Mouse (Mus musculus) limb, embryonic 14.5 days (tissue): Measurements from ENCODE around the gene Npepl1. TPM values are rescaled to one million over a fixed set of nuclear protein-coding genes. Genes with fewer than 3 reads are reported as not detected.

Experiments used
- ATAC-seq: fragments of 200-750 bp; cut with Nextera tagmentation; 2 replicates; pipeline ENCODE4 v1.8.0; 2017; ENCODE audit warnings: low read depth, moderate number of reproducible peaks, moderate TSS enrichment; ENCODE audit not compliant: low FRiP score
- DNase-seq: peaks from one replicate; pipeline ENCODE4 v3.0.0-alpha.2; 2015; ENCODE audit warnings: low spot score
- H3K27ac ChIP-seq: fragments of 300-500 bp; sonication (generic); replicated peaks from 2 replicates; pipeline ENCODE4 v1.5.1; 2014; ENCODE audit warnings: low read depth, mild to moderate bottlenecking, low read length, moderate library complexity, mixed read lengths
- H3K27me3 ChIP-seq: fragments of 300-500 bp; sonication (generic); 2 replicates; pipeline ENCODE4 v1.6.1; 2014; ENCODE audit warnings: low read length, mixed read lengths; ENCODE audit not compliant: control insufficient read depth, insufficient read depth
- H3K36me3 ChIP-seq: fragments of 300-500 bp; sonication (generic); 2 replicates; pipeline ENCODE4 v1.6.1; 2014; ENCODE audit warnings: mild to moderate bottlenecking, low read length, moderate library complexity, mixed read lengths; ENCODE audit not compliant: control insufficient read depth, insufficient read depth
- H3K4me1 ChIP-seq: fragments of 300-500 bp; sonication (generic); 2 replicates; pipeline ENCODE4 v1.6.1; 2014; ENCODE audit warnings: antibody characterized with exemption, low read length, mixed read lengths; ENCODE audit not compliant: control insufficient read depth, insufficient read depth
- H3K4me2 ChIP-seq: fragments of 300-500 bp; sonication (generic); replicated peaks from 2 replicates; pipeline ENCODE4 v1.6.1; 2014; ENCODE audit warnings: low read depth, mild to moderate bottlenecking, low read length, moderate library complexity; ENCODE audit not compliant: severe bottlenecking
- H3K4me3 ChIP-seq: fragments of 300-500 bp; sonication (generic); replicated peaks from 2 replicates; pipeline ENCODE4 v1.5.1; 2014; ENCODE audit warnings: low read length
- H3K9ac ChIP-seq: fragments of 300-500 bp; sonication (generic); 2 replicates; pipeline ENCODE4 v1.6.1; 2014; ENCODE audit warnings: mild to moderate bottlenecking, low read depth, low read length, moderate library complexity; ENCODE audit not compliant: severe bottlenecking
- H3K9me3 ChIP-seq: fragments of 300-500 bp; sonication (generic); 2 replicates; pipeline ENCODE4 v1.6.1; 2016; ENCODE audit warnings: low read length; ENCODE audit not compliant: control insufficient read depth
- POLR2A ChIP-seq: fragments of 200-500 bp; IDR thresholded peaks from 2 replicates; pipeline ENCODE4 v1.8.0; 2012; ENCODE audit warnings: inconsistent platforms, mild to moderate bottlenecking, moderate library complexity, borderline replicate concordance; ENCODE audit not compliant: insufficient read depth, insufficient read length; ENCODE audit errors: extremely low read depth
- WGBS: fragments of 180-500 bp; shearing (Covaris S2); extraction: QIAGEN DNeasy Blood & Tissue Kit; methylation state at CpG from one replicate; pipeline ENCODE4 v1.1.7; 2014; 5-methylcytosine and 5-hydroxymethylcytosine counted together
- polyA plus RNA-seq, 2 experiments: library from polyadenylated mRNA; depleted of rRNA in 1 of 2; stranded (reverse) in 1 of 2; unstranded in 1 of 2; fragments of >200 nt; fragmentation: Nextera tagmentation in 1 of 2; extraction: Ambion mirVana in 1 of 2; gene quantifications; 2 replicates each; pipeline versions ENCODE4 v1.2.1 to v1.2.3; 2012 to 2014

Npepl1 gene
- polyA plus RNA-seq, 2 experiments: 72.4 to 136 TPM

GRCm38 (mm10) chr2:174119259-174119658 lies 9.1 kb downstream of the Npepl1 start:
- H3K4me1 ChIP-seq: no peaks in the 10 kb centered on the region

GRCm38 (mm10) chr2:174120631-174121030 lies 10.5 kb downstream of the Npepl1 start:
- 92% methylated on average over 19 of the region's 19 CpGs for WGBS

More at GRCm38 (mm10) chr2:174119259-174119658, 9.1 kb downstream of the Npepl1 start:
- H3K4me2 ChIP-seq: no peak overlapping the region
- H3K4me3 ChIP-seq: no peak overlapping the region
- no peak overlapping the region for H3K27ac ChIP-seq
- no peak for ATAC-seq
- no peak for DNase-seq
- no peak overlapping the region for H3K9ac ChIP-seq
- no peak for TF ChIP-seq POLR2A
- WGBS: 91% methylated on average over 10 of the region's 11 CpGs
- H3K36me3 ChIP-seq: peaks cover 78% of the 10 kb centered on the region
- peaks cover 5% of the 10 kb centered on the region; the same call in 1 of the 2 replicates for H3K9me3 ChIP-seq
- H3K27me3 ChIP-seq: no peaks in the 10 kb centered on the region

GRCm38 (mm10) chr2:174121411-174121947 lies 11.3 kb downstream of the Npepl1 start:
- no peak overlapping the region for H3K27ac ChIP-seq
- H3K36me3 ChIP-seq: peaks cover 70% of the 10 kb centered on the region
- H3K9me3 ChIP-seq: peaks cover 16% of the 10 kb centered on the region; the same call in 1 of the 2 replicates
- H3K9ac ChIP-seq: no peak overlapping the region
- no peak for ATAC-seq
- no peaks in the 10 kb centered on the region for H3K27me3 ChIP-seq
- no peak overlapping the region for H3K4me3 ChIP-seq
- peaks cover 2% of the 10 kb centered on the region for H3K4me1 ChIP-seq
- no peak for DNase-seq
- no peak overlapping the region for H3K4me2 ChIP-seq
- no peak for TF ChIP-seq POLR2A
- WGBS: 91% methylated on average over 12 of the region's 12 CpGs

More at GRCm38 (mm10) chr2:174120631-174121030, 10.5 kb downstream of the Npepl1 start:
- Histone ChIP-seq H3K9me3 (peaks cover 16% of the 10 kb centered on the region; the same call in 1 of the 2 replicates), H3K4me3 (no peak overlapping the region), H3K27me3 (no peaks in the 10 kb centered on the region), H3K4me2 (no peak overlapping the region), H3K4me1 (no peaks in the 10 kb centered on the region), H3K9ac (no peak overlapping the region), H3K27ac (no peak overlapping the region), H3K36me3 (peaks cover 76% of the 10 kb centered on the region)
- no peak for ATAC-seq
- DNase-seq: no peak
- TF ChIP-seq POLR2A: no peak

GRCm38 (mm10) chr2:174122331-174122730 lies 12.2 kb downstream of the Npepl1 start:
- Histone ChIP-seq H3K9ac (no peak overlapping the region), H3K9me3 (peaks cover 16% of the 10 kb centered on the region; the same call in 1 of the 2 replicates), H3K4me3 (no peak overlapping the region), H3K27ac (no peak overlapping the region), H3K4me2 (no peak overlapping the region), H3K36me3 (peaks cover 61% of the 10 kb centered on the region), H3K4me1 (peaks cover 11% of the 10 kb centered on the region), H3K27me3 (no peaks in the 10 kb centered on the region)
- no peak for ATAC-seq
- DNase-seq: no peak
- TF ChIP-seq POLR2A: no peak
- 93% methylated on average over 2 of the region's 2 CpGs for WGBS

GRCm38 (mm10) chr2:174123731-174124130 lies 13.6 kb downstream of the Npepl1 start:
- Histone ChIP-seq H3K9ac (no peak overlapping the region), H3K27ac (no peak overlapping the region), H3K9me3 (peaks cover 16% of the 10 kb centered on the region; the same call in 1 of the 2 replicates), H3K4me3 (no peak overlapping the region), H3K4me2 (no peak overlapping the region), H3K4me1 (peaks cover 14% of the 10 kb centered on the region), H3K27me3 (no peaks in the 10 kb centered on the region), H3K36me3 (peaks cover 57% of the 10 kb centered on the region)
- no peak for ATAC-seq
- no peak for DNase-seq
- WGBS: 77% methylated on average over 3 of the region's 3 CpGs
- TF ChIP-seq POLR2A: no peak
